Mouse (Mus musculus) left cerebral cortex, adult 2 months (tissue): ENCODE measurements around the gene Maml2. TPM values are rescaled to one million over a fixed set of nuclear protein-coding genes. Genes with fewer than 3 reads are reported as not detected.

Experiments used
- DNase-seq, 2 experiments: peaks; one replicate each; pipeline ENCODE4 v3.0.0; 2021 to 2022; ENCODE audit warnings: low spot score in 2 of 2, mixed read lengths in 1 of 2; ENCODE audit errors: extremely low spot score in 1 of 2
- H3K27ac ChIP-seq: fragments of 200-600 bp; 2 replicates; pipeline ENCODE4 v1.8.1; 2022
- H3K4me3 ChIP-seq: fragments of 200-600 bp; 2 replicates; pipeline ENCODE4 v1.8.1; 2022
- CTCF ChIP-seq: fragments of 200-600 bp; IDR thresholded peaks from 2 replicates; pipeline ENCODE4 v1.8.1; 2022; ENCODE audit warnings: antibody characterized with exemption, mild to moderate bottlenecking, moderate library complexity
- intact Hi-C: fragments of 180-260 bp; cut with DNase I; formaldehyde crosslinking; loops from one replicate; pipeline ENCODE4 v1.15.1; 2025
- total RNA-seq, 2 experiments: library from RNA; stranded (reverse); gene quantifications; 2 replicates each; pipeline ENCODE4 v1.2.3; 2021

Gene Maml2
- total RNA-seq, 2 experiments from 2014 or later, result 7.1 to 7.2 TPM

- TF ChIP-seq CTCF, result no peak
- no peak overlapping the region for H3K27ac ChIP-seq
- no peak for DNase-seq
- no peak overlapping the region for H3K4me3 ChIP-seq
- intact Hi-C loops, result no loop called here
Measured at GRCm38 (mm10) chr9:13569023-13569422, 271.3 kb downstream of the Maml2 start.

- no peak for TF ChIP-seq CTCF
- no peak for DNase-seq
- no peak overlapping the region for H3K27ac ChIP-seq
- intact Hi-C loops, result no loop called here
- H3K4me3 ChIP-seq, result no peak overlapping the region
Measured at GRCm38 (mm10) chr9:13572847-13573246, 275.1 kb downstream of the Maml2 start.

GRCm38 (mm10) chr9:13574059-13574458, 276.3 kb downstream of the Maml2 start:
- H3K4me3 ChIP-seq, result no peak overlapping the region
- TF ChIP-seq CTCF, result no peak
- intact Hi-C loops, result no loop called here
- no peak for DNase-seq
- H3K27ac ChIP-seq, result no peak overlapping the region; the same call in 1 of the 2 replicates

GRCm38 (mm10) chr9:13574913-13575312, 277.2 kb downstream of the Maml2 start:
- DNase-seq, result no peak
- TF ChIP-seq CTCF, result no peak
- Histone ChIP-seq H3K4me3 (no peak overlapping the region), H3K27ac (no peak overlapping the region; the same call in 1 of the 2 replicates)
- intact Hi-C loops, result no loop called here

- H3K4me3 ChIP-seq, result no peak overlapping the region
- TF ChIP-seq CTCF, result no peak
- H3K27ac ChIP-seq, result no peak overlapping the region
- no peak for DNase-seq
- intact Hi-C loops, result no loop called here
Measured at GRCm38 (mm10) chr9:13577150-13577549, 279.4 kb downstream of the Maml2 start.

- Histone ChIP-seq H3K4me3 (no peak overlapping the region), H3K27ac (no peak overlapping the region)
- intact Hi-C loops, result no loop called here
- TF ChIP-seq CTCF, result no peak
- no peak for DNase-seq
Measured at GRCm38 (mm10) chr9:13581184-13581583, 283.4 kb downstream of the Maml2 start.

GRCm38 (mm10) chr9:13583952-13584351, 286.2 kb downstream of the Maml2 start:
- no peak overlapping the region; the same call in 1 of the 2 replicates for H3K27ac ChIP-seq
- DNase-seq, result no peak
- no peak for TF ChIP-seq CTCF
- intact Hi-C loops, result no loop called here
- H3K4me3 ChIP-seq, result no peak overlapping the region

GRCm38 (mm10) chr9:13584435-13584834, 286.7 kb downstream of the Maml2 start:
- Histone ChIP-seq H3K4me3 (no peak overlapping the region), H3K27ac (no peak overlapping the region)
- no peak for DNase-seq
- no peak for TF ChIP-seq CTCF
- intact Hi-C loops, result no loop called here

- intact Hi-C loops, result no loop called here
- Histone ChIP-seq H3K27ac (peak overlapping the region; percentile 41; the same call in 1 of the 2 replicates), H3K4me3 (no peak overlapping the region)
- no peak for DNase-seq
- TF ChIP-seq CTCF, result no peak; the same call in 1 of the 2 replicates
Measured at GRCm38 (mm10) chr9:13587085-13587933, 289.6 kb downstream of the Maml2 start.

GRCm38 (mm10) chr9:13588786-13589185, 291.0 kb downstream of the Maml2 start:
- TF ChIP-seq CTCF, result no peak; the same call in 1 of the 2 replicates
- intact Hi-C loops, result no loop called here
- Histone ChIP-seq H3K27ac (no peak overlapping the region), H3K4me3 (no peak overlapping the region)
- DNase-seq, result no peak

GRCm38 (mm10) chr9:13592701-13593100, 294.9 kb downstream of the Maml2 start:
- intact Hi-C loops, result no loop called here
- H3K27ac ChIP-seq, result no peak overlapping the region
- TF ChIP-seq CTCF, result no peak

GRCm38 (mm10) chr9:13597736-13598135, 300.0 kb downstream of the Maml2 start:
- Histone ChIP-seq H3K27ac (no peak overlapping the region), H3K4me3 (no peak overlapping the region)
- TF ChIP-seq CTCF, result no peak
- DNase-seq, result no peak
- intact Hi-C loops, result no loop called here

More at GRCm38 (mm10) chr9:13592701-13593100, 294.9 kb downstream of the Maml2 start:
- DNase-seq, result no peak
- no peak overlapping the region for H3K4me3 ChIP-seq
